Mouse (Mus musculus) megakaryocyte, adult 5-6 weeks (primary cell): ENCODE results near the gene Dusp3. TPM values are rescaled to one million over a fixed set of nuclear protein-coding genes. Genes with fewer than 3 reads are reported as not detected.

ENCODE experiments used
- ATAC-seq: 2 replicates; pipeline ENCODE4 v1.8.0; 2016; ENCODE audit warnings: mild to moderate bottlenecking, inconsistent platforms; ENCODE audit not compliant: poor library complexity, severe bottlenecking
- total RNA-seq, 2 experiments: library from RNA; stranded (forward) in 1 of 2; stranded (reverse) in 1 of 2; fragments of 153-499, 151-499 nt in 1 of 2; fragments of 221-1000, 200-1000 nt in 1 of 2; gene quantifications; 2 replicates each; pipeline versions ENCODE4 v1.2.3 to v1.2.4; 2015 to 2017

Gene Dusp3
- total RNA-seq (2015) (24.9 and 30.3 TPM in 2 replicates), total RNA-seq (2017) (21.9 and 25.2 TPM in 2 replicates)

DNA sequence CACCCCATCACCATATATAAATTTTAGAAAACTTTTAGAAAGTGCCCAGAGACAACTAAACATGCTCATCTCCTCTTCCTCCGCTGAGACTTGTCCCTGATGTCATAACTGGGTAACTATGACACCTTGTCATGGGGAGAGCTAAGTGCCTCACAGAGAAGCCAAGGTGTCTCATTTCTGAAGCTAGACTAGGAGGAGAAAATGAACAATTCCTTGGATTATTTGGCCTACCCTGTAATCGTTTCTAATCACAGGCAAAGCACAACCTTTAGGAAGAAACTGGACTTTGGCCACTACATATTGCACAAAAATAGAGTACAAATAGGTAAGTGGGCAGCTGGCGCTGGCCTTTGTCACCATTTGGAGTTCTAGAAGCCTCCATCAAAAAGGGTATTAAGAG is at the start of gene Dusp3:
TSS of gene Dusp3 (minus strand) at position 101 of the 400 bp plus-strand sequence.
- ATAC-seq: no peak

DNA sequence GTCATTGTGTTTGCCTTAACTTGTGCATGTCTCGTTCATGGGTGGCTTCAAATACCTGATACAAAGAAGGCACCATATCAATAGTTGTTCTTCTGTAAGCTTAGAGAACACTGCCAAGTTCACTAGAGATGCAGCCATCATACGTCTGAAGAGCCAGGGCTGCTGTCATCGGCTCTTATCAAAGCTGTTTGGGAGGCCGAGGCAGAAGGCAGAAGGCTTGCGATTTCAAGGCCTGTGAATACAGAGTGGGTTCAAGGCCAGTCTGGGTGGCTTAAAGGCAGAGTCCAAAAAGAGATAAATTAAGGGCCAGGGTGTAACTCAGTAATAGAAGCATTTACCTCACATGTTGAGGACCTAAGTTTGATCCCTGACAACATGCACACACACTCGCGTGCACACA is 49.5 kb upstream of the Dusp3 start:
- no peak for ATAC-seq

DNA sequence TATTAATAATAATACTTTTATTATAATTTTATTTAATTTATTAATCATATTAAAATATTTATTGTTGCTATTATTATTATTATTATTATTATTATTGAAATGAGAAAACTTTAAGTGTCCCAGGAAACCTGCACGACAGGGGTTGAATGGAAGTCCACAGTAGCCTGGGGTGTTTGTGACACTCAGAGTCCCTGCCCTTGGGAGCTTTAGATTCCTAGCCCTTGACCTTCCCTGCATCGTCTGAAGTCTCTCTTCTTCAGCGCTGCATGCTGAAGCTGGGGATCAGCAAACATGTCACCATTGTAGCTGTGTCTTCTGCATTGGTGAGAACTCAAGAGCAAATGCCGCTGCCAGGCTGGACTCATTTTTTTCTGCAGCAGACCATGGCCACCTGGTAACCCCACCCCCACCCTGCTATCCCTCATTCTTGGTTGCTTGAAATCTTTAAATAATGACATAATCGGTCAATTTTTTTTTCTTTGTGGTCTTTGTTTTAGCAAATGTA is 48.7 kb upstream of the Dusp3 start:
- no peak for ATAC-seq

DNA sequence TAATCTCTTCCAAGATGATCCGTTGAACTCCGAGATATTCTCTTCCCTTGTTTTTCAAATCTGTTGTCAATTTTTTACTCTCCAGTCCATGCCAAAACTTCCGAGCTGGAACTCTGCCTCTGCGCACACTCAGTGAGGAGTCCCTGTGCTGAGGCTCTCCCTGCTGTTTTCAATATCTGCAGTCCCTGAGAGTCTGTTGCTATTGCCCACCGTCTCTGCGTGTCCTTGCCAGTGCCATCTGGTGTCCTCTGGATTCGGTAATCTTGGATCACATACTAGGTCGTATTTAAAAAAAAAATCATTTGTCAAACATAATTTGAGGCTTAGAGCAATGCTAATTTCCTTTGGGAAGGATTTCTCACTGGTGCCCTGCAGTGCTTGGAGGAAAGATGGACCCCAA is 48.1 kb upstream of the Dusp3 start:
- ATAC-seq: no peak

- ATAC-seq: no peak
These were observed 46.3 kb upstream of the Dusp3 start for GRCm38 (mm10) chr11:102033055-102033591.

DNA sequence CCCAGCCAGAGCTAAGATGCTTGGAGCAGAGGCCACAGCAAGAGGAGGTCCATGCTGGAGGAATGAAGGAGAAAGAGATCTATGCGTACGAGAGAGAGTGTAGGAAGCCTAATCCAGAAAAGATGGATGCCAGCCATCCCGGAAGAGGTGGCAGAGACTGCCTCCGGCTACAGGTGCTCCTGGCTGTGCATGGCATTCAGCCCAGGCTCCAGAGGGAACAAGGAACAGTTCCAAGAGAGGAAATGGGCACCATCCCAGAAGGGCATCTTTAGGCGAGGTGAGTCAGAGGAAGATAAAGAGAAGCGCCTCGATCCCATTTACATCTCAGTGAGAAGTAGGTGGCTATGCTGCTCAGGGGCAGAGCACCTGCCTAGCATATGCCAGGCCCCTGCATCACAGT is 44.3 kb upstream of the Dusp3 start:
- ATAC-seq: no peak

DNA sequence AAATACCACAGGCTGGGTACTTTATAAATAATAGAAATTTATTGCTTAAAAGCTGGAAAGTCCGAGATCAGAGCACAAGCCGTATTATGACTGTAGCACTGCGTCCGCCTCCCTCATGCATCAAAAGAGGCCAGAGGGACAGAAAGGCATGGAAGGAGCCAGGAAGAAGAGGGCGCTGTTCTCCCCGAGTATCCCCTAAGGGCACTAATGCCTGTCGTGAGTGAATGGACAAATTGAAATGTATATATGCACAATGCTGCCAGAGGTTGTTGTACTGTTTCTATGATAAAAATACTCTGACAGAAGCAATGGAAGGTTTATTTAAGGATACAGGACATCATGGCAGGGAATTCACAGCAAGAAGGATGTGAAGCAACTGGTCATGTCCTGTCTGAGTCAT is 43.2 kb upstream of the Dusp3 start:
- no peak for ATAC-seq

DNA sequence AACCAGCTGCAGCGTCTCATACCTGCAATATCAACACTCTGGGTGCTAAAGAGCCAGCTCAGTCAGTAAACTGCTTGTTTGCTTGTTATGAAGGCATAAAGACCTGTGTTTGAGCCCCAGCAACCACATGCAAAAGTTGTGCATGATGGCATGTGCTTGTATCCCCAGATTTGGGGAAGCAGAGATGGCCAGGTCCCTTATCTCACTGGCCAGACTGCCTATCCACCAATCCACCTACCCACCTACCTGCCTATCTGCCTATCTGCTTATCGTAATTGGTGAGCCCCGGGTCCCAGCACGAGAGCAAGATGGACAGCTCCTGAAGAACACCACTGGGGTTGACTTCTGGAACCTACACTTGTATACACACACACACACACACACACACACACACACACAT is 42.5 kb upstream of the Dusp3 start:
- ATAC-seq: no peak

DNA sequence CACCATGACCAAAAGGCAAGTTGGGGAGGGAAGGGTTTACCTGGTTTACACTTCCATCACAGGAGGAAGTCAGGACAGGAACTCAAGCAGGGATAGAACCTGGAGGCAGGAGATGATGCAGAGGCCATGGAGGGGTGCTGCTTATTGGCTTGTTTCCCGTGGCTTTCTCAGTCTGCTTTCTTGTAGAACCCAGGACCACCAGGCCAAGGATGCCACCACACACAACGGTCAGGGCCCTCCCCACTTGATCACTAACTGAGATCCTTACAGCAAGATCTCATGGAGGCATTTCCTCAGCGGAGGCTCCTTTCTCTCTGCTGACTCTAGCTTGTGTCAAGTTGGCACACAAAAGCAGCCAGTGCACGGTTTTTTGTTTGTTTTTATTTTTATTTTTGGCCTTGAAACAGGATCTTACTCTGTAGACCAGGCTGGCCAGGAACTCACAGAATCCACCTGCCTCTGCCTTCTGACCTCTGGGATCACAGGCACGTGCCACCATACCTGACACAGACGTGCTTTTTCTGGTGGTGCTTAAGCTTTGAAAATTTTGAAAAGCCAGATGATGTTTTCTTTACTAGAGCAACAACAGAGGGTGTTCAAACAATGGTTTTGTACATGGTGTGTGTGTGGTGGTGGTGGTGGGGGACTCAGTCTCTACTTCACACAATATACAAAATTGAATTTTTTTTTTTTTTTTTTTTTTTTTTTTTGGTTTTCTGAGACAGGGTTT is 41.4 kb upstream of the Dusp3 start, which contains the start of gene Mpp3:
TSS of gene Mpp3 (minus strand) at position 375 of the 730 bp plus-strand sequence.
- no peak for ATAC-seq

GRCm38 (mm10) chr11:102027361-102028017 is 40.7 kb upstream of the Dusp3 start:
- ATAC-seq: no peak

DNA sequence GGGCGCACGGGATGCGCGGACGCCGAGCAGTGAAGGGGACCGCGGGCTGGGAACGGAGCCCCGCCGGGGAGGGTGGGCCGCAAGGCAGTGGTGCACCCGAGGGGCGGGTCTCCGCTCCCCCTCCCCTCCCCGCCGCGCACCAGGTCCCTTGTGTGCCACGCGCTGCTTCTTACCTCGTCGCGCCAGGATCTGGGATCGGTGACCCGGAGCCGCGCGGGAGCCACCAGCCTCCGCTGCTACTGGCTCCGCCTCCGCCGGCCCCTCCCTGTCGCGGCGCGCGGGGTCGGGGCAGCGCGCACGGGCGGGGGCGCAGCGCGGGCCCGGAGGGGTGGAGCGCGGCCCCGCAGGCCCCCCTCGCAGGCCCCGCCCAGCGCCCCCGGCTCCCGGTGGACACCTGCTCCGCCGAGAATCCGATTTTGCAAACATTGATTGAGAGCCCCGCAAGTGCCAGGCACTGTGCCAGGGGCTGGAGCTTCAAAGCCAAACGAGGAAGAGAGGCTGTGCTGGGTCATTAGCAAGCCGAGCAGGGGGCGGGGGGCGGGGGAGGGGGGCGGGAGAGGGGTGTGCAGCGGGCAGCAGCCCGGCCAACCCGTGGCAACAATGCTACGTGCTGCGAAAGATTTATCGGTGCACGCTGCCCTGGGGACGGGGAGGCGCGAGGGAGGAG is 40.0 kb upstream of the Dusp3 start:
- ATAC-seq: no peak

DNA sequence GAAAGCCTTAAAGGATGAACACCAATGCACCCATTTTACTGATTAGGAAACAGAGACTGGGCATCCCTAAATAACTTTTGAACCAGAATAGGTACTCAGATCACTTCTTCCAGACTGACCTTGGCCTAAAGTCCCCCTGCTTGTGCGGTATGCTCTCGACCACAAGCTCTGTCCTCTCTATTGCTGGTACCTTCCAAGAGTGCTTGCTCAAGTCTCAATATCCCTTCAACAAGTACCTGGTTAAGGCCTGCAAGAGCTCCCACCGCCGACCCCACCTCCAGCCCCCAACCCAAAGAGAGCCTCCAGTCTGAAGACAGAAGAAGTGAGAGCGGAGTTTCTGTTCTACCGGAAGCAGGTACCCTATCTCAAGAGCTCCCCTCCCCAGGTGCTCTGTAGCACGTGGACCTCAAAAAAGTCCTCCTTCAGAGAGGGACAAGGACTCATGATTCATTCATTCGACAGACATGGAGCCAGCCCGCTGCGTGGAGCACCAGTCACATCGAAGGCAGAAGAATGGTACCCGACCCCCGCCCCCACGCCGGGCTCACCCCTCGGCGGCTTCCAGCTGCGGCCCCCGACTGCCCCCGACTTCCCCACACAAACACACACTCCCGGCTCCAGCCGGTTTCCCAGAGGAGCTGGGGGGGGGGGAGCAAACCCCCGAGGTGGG is 39.3 kb upstream of the Dusp3 start:
- ATAC-seq: no peak

DNA sequence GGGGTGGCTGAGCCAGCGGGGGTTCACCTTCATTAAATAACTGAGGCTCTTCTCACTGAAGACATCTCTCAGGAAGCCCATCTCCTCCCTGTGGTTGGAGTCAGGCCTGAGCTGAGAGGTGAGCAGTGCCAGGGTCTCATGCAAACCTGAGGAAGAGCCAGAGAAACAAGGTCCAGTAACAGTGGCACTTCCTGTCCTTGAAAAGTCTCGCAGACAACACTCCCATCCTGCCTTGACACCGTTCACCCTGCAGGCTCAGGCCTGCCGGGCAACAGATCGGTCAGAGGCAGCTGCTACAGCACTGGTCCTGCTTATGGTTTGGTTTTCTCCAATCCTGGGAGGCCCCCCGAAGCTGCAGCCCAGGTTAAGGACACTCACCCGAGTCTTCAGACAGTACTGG is 38.5 kb upstream of the Dusp3 start:
- no peak for ATAC-seq

- no peak for ATAC-seq
These were observed 38.1 kb upstream of the Dusp3 start for GRCm38 (mm10) chr11:102024875-102025274.

GRCm38 (mm10) chr11:102024084-102024758 is 37.4 kb upstream of the Dusp3 start:
- no peak for ATAC-seq

GRCm38 (mm10) chr11:102023406-102023805 is 36.6 kb upstream of the Dusp3 start:
- ATAC-seq: no peak

- no peak for ATAC-seq
These were observed 34.4 kb upstream of the Dusp3 start for GRCm38 (mm10) chr11:102021196-102021595.

DNA sequence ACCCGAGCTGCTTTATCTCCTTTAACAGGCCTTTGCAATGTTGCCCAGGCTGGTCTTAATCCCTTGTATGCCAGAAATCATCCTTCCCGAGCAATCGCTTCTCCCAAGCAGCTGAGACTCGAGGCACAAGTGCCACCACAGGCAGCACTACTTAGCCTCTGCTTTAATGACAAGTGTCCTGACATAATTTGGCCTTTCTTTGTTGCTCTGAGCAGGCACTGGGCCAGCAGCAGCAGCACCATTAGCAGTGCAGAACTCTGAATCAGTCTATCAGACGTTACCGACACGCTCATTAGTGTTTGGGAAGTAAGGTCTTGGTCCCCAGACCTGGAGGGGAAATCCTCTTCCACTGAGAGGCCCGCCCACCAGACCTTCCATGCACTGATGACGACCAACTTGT is 32.9 kb upstream of the Dusp3 start:
- no peak for ATAC-seq

DNA sequence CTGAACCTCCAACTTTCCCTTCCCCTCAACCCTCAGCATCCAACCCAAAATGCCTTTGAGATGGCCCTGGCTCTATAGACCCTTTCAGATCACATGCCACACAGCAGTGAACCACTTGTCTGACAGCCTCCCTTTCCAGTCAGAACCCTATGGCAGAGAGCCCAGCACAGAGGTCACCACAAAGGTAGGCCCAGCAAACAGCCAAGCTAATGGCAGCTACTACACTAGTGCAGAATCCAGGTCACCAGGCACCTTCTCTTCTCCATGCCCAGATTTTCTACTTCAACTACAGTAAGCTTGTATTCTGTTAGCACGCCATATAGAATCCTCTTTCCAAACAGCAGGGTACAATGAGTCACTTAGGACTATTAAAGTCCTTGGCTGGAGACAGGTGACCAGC is 29.3 kb upstream of the Dusp3 start:
- no peak for ATAC-seq

- ATAC-seq: no peak
These were observed 28.7 kb upstream of the Dusp3 start for GRCm38 (mm10) chr11:102015472-102015871.
